Mouse (Mus musculus) bone marrow macrophage, adult 2 months (primary cell): ENCODE measurements at regions not wholly inside any gene's neighbourhood (a gene's known extent, or its start where the extent isn't known, plus 50 kb on each side); places are given as distances from the start of the nearest gene placed in this dataset.

Source experiments
- CTCF ChIP-seq: IDR thresholded peaks from 2 replicates; pipeline ENCODE4 v1.5.1; 2012; ENCODE audit warnings: low read depth, mild to moderate bottlenecking, low read length, moderate library complexity
- POLR2A ChIP-seq: IDR thresholded peaks from 2 replicates; pipeline ENCODE4 v1.6.1; 2012; ENCODE audit warnings: mild to moderate bottlenecking, low read depth, low read length, borderline replicate concordance

GRCm38 (mm10) chr13:32507825-32508224 lies 169.3 kb upstream of the Gmds start:
- TF ChIP-seq POLR2A (no peak), CTCF (no peak)
